Mouse (Mus musculus): ENCODE measurements around the gene Nenf.

GRCm38 (mm10) chr1:191313158-191313557 lies 4.8 kb downstream of the Nenf start:
- no peak for TF ChIP-seq CTCF (IDR thresholded peaks at IDR 0.05; ENCODE audit: borderline replicate concordance, insufficient read depth, low read depth, low read length)
- no peak for TF ChIP-seq POLR2A (IDR thresholded peaks at IDR 0.05; ENCODE audit: borderline replicate concordance, insufficient read depth, low read length)

Data from cerebellum, adult 2 months (tissue).